Mouse (Mus musculus) spleen, adult 18-20 months (tissue): Measurements from ENCODE around the gene Bbox1.

Experiments
- DNase-seq, 2 experiments: peaks; one replicate each; pipeline ENCODE4 v3.0.0; 2022; ENCODE audit warnings: mixed read lengths in 2 of 2

Bbox1 gene

DNA sequence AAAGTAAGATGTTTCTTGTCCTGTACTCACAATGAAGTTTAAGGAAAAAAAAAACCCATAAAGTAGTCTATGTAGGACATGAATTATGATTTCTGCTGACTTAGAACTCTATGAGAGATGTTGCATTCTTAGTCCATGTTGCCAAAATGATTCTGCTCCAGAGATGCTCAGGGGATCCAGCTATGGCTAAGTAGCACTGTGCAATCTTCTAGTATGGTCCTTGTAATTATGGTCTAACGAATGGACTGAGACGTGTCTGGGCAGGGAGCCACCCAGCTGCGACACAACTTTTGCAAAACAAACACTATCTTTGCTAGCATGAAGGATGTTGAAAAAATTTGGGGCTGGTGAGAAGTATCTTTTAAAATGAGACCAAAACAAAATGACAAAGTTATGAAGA is 45.1 kb downstream of the Bbox1 start:
- no peak for DNase-seq

DNA sequence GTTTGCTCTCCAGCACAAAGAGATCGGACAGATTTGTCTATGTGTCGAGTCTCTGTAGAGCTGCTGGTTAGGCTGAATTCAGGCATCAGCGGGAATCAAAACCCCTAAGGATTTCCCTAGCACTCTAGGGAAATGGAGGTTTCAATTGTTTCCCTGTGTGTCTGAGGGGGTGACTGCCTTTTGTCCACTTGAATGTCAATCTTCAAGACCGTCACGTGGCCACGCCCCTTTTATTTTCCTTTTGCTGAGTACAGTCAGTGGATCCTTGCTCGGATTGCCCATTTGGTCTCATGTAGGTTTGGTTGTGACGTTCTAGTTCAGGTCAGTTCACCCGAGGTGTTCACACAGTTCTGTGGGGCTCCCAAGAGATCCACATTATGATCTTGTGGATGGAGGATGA is 82.1 kb downstream of the Bbox1 start:
- DNase-seq: no peak

DNA sequence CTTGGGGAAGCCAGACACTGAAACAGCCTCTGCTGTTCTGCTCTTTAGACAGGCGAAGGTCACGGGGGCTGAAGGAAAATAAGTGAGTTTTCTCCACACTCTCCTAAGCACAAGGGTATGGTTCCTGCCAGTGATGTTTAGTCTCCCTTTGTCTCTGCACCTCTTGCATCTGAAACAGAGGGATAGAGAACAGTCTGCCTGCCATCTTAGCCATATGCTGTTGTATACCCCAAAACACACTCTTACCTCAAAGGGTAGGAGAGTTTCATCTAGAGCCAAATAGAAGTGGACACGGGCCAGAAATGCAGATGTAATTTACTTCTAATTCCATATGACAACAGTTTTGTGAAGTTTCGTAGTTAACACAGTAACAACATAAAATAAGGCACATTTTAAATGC is 83.6 kb downstream of the Bbox1 start:
- no peak for DNase-seq

DNA sequence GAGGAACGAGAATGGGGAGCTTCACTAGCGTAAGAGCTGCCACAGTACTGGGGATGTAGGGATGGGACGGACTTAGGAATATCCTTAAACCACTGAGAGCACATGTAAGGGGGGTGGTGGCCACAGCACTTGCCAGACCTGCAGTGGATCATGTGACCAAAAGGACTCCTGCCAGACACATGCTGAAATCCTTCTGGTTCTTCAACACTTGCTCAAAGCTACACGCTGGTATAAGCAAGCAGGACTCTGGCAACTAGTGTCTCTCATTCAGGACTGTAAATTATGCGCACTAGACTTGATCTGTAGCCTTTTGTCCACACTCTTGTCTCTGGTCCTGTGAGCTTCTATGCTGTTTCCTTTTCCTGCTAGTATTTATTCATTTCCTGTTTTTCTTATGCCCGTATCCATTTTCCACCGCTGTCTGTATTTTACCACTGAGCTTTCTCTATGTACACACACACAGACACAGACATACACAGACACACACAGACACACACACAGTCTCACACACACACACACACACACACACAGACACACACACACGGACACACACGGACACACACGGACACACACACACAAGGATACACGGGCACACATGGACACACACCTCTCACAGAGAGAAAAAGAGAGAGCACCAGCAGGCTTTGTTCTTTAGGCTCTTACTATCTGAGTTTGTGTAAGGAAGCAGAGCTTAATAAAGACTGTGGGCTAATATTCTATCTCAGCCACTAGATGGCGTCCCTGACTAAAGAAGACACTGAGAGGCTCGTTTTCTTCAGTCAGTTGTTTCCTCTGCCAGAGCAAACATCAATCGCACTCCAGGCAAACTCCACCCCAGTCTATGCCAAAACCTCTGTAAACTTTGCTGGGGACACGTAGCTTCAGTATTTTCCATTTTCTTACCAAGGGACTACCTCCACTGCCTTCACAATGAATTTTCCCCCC is 84.9 kb downstream of the Bbox1 start:
- DNase-seq: no peak

DNA sequence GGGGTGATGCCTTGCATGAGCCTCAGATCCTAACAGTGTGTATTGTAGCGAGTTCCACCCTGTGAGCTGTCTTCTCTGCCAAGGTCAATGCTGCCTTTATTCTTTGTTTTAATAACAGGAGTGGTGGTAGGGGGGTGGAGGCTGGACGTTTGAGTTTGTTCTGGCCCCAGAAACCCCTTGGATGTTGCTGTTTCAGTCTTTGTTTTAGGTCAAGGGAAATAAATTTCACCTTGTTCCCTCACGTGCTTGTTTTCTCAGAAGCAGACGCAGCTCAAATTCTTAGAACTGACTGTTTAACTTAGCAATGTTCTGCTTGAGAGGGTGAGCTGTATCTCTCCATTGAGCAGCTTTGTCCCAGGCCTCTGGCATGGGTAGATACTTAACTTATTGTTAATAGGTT is 87.9 kb downstream of the Bbox1 start:
- no peak for DNase-seq

DNA sequence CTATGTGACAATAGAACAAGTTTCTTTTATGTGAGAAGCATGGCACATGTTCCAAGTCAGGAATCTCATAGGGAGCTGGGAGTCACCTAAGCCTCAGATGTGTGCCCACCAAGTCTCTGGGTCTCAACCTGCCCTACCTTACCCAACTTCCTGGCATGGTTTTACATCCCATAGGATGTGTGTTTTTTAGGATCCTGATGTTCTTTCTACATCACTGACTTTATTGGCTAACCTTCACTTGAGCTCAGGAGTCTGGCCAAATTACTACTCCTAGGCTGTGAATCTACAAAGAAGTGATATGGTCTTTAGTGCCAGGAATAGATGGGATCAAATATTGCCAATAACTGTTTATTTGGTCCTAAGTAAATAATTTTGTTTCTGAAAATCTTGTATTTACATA is 88.4 kb downstream of the Bbox1 start:
- DNase-seq: no peak

DNA sequence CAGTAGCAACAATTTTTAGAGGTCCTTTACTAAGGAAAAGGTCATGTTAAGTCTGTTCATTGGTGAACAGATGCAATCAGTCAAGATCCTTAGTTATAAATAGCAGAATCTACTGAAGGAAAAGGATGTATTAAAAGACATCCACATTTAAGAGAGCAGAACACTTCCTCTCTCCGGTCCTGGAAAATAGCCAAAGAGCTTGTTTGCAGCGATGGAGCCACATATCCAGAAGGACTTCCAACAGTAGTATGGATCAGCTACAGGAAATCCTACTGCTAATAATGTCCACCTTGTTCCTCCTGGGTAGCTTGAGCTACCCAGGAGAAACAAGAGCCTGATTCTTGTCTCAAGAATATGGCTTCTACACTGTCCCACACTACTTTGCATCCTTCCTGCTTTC is 91.6 kb downstream of the Bbox1 start:
- DNase-seq: no peak

DNA sequence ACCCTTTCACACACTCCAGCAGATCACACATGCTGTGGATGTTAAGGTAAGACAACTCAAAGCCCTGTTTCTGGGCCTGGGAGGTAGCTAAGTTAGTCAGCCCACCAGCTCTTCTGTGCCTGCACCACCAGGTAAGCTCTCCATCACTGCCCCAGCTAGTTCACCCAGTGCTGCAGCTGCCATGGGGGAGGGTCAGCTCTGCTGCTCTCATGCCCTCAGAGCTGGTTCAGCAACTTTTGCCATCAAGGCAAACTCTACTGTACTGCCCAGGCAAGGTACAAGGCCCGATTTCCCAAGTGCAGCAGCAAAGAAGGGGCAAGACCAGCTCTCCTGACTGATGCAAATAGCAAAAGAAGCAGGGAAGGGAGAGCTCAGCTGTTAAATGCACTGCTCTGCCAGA is 93.9 kb downstream of the Bbox1 start:
- DNase-seq: no peak

DNA sequence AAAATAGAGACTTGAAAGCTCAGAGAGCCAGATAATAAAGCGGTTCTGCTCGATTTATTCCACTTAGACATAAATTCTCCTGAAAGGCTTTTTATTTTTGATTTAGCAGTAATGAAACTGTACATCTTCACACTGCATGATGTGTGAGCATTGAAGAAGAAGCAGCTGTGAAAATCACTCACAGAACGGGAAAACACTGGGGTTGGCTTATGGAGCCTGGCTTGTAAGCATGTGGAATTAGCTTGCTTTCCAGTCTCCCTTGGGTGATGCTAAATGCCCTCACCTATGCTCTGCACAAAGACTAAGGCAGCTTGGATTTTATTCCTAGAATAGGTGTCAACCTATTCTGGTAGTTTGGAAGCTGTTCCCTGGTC is 98.7 kb downstream of the Bbox1 start:
- DNase-seq: no peak

DNA sequence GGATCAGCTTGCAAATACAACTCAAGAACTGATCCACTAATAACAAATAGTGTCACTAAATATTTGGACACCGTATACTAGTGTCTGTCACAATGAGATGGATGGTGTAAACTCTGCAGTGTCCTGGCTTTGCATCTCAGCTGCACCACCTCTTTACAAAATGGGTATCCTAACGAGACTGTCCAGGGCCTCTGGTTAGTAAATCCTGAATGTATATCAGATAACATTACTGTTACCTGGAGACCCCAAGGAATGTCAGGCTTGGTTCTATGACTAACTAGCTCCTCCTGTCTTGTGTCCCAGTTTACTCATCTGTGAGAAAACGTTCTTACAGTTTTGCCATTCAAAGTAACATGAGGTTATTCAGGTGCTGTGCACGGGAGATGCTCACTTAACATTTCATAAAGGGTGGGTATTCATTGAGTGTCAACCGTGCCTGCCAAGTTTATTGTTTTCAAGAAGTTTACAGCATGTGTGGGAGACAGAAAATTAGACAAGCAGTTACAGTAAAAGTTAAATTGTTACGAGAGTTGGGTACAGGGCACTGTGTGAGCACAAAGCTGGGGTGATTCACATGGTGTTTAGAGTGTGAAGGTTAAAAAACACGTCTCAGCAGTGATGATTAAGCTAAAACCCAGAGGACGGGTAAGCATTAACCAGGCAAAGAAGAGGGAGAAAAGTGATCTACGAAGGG is 99.2 kb downstream of the Bbox1 start:
- DNase-seq: no peak

DNA sequence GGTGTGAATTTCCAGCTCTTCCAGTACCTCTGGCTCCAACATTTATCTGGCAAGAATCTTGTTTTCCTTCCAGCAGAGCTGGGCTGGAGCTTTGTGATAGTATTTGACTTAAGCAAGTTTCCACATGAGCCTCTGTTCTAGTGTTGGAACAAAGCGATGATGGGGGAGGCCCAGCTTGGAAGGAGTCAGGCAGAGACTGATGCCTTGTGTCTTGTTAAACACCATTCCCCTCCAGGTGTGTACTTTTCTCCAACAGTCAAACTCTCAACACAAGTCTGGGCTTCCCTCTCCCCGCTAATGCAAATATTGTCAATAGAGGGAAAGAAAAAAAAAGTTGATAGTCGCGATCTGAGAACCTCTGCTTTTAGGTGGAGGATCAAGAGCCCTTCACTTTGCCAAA is 100.1 kb downstream of the Bbox1 start:
- DNase-seq: no peak
